Mouse (Mus musculus) adipocyte (in vitro differentiated cells): ENCODE results near the gene Lsp1.

Experiments used
- DNase-seq: peaks from one replicate; pipeline ENCODE4 v3.0.0-alpha.2; 2016; ENCODE audit warnings: low spot score

The Lsp1 gene

DNA sequence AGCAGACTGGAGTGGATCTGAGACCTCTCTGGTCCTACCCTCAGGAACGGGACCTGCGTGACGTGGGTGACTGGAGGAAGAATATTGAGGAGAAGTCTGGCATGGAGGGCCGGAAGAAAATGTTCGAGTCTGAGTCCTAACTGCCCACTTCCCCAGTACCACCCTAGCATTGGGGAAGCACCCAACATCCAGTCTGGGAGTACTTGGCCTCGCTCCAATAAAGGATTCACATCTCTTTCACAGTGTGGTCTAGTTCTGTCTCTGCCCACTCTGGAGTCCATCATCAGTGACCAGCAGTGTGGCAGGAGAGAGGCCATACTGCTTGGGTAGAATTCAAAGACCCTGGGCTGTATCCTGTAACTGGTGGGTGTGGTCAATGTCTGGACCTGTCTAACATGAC, 16.4 kb upstream of the Lsp1 start:
- no peak for DNase-seq

DNA sequence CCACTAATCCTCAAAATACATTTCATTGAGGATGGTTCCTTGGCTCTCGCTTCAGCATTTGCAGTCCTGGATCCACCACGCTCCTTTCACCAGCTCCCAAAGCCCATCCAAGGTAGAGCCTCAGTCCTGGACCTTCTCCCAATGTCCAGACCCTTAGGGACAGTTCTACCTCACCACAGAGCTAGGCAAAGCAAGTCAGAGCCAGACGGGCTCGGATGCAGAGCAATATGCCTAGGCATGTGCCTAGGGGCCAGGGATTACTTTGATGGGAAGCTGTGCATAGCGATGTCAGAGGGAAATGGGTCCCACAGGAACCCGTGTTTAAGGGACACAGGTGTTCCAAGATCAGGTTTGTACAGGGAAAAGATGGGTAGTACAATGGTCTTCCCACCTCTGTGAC, 15.3 kb upstream of the Lsp1 start:
- DNase-seq: no peak

DNA sequence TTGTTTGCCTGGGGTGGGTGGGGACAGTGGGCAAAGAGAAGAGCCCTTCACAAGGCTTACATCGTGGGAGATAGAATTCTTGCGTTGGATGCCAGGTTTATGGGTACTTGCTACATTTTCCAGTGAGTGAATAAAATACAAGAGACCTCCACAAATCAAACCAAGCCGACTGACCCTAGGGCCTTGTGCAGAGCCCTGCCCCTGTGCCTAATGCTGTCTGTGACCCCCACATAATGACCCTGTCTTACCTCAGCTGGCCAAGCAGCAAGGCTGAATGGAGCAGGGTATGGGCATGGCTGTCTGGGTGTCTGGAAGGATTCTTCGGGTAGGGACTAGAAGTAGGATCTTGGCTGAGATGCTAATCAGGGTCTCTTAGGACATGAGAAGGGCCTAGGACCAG, 14.3 kb upstream of the Lsp1 start:
- DNase-seq: no peak

DNA sequence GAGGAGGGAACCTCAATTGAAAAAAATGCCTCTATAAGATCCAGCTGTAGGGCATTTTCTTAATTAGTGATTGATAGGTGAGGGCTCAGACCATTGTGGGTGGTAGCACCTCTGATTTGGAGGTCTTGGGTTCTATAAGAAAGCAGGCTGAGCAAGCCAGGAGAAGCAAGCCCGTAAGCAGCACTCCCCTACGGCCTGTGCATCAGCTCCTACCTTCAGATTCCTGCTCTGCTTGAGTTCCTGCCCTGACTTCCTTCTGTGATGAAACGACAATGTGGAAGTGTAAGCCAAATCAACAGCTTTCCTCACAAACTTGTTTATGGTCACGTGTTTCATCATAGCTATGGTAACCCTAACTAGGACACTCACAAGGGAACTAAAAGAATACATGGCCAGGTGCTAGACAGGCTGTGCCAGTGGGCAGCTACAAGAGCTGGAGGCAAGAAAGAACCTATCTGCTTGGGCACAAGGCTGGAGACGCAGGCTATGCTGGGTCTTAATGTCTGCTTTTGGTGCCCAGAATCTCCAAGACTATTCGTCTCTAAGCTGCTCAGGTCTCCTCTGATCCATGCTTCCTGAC, 11.5 kb upstream of the Lsp1 start:
- no peak for DNase-seq

DNA sequence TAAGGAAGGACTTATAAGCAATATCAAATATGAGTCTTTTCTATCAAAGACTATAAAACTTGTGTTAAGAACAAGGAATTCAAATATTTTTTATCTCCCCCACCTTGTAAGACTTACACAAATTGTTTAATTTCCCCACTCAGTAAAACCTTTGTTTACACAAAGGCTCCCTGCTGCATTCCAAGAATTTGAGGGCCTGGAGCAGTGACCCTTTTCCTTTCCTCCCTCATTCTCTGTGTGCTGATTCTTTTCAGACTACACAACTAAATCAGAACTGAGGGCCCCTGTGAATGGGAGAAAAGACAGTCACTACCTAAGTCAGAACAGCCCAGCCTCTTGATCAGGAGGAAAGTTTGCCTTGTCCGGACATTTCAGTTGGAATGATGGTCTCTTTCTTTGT, 5.9 kb upstream of the Lsp1 start:
- DNase-seq: no peak

DNA sequence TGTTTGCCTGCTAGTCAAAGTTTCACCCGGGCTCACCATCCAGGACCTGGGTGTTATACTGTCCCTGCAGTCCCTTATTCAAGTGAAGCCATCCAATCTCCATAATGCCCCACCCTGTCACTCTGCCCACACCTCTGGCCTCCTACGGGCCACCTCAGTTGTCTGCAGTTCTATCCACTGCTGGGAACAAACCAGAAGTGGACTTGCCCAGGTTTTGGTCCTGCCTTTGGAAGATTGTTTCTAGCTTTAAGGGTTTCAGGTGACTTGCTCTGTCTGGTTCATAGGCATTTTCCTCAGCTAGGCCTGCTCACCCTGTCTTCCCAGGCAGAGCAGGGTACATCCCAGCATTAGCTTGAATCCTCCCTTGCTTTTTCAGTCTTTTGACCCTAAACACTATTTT, 5.4 kb upstream of the Lsp1 start:
- DNase-seq: no peak

DNA sequence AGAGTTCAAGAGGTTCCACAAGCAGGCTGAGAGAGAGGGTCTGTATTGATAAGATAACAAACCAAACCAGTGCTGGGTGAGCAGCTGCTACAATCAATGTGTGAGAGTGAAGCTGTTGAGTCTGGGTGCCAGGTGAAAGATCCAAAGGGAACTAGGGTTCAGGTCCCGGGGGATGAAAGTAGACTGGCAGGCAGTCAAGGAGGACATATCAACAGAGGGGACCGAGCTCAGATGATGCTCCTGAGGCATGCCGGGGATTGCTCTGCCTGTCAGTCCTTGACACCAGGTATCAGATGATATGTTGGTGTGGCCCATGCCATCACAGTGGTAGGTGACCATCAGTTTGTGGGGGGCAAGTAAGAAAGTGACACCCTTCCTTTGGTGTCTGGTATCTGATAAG, 3.8 kb upstream of the Lsp1 start:
- DNase-seq: no peak

DNA sequence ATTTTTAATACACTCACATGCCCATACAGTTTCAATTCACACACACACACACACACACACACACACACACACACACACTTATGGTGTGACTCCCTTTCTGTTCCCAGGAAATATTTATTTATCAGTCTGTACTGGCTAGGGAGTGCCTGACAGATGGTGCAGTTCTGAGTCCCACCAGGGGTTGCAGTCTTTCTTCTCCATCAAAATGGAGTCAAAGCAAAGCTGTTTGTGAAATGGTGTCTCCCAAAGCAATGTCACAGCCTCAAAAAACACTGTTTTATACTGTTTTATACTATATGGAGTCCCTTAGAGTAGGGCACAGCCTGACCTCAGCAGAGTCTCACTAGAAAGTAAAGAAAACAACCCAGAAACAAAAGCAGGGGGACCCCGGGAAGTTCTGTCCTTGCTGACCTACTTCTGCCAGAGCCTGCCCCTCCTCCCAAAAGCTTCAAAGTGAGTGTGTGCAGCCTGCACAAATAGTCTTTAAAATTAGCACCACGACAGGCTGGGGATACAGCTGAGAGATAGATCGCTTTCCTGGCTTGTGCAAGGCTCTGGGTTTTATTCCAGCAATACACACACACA, 3.3 kb upstream of the Lsp1 start:
- DNase-seq: no peak

DNA sequence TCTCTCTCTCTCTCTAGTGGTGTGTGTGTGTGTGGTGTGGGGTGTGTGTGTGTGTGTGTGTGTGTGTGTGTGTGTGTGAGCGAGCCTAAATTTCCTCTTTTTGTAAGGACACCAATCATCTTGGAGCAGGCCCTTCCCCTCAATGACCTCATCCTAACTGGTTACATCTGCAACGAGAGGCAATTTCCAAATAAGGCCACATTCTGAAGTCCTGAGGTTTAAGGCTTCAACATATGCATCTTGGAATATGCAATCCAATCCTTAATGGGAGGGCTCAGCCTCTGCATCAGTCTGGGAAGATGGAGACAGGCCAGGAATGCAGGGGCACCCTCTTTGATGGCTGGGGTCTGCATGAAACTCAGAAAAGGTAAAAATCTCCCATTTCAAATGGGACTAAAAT, 2.6 kb upstream of the Lsp1 start:
- DNase-seq: no peak

DNA sequence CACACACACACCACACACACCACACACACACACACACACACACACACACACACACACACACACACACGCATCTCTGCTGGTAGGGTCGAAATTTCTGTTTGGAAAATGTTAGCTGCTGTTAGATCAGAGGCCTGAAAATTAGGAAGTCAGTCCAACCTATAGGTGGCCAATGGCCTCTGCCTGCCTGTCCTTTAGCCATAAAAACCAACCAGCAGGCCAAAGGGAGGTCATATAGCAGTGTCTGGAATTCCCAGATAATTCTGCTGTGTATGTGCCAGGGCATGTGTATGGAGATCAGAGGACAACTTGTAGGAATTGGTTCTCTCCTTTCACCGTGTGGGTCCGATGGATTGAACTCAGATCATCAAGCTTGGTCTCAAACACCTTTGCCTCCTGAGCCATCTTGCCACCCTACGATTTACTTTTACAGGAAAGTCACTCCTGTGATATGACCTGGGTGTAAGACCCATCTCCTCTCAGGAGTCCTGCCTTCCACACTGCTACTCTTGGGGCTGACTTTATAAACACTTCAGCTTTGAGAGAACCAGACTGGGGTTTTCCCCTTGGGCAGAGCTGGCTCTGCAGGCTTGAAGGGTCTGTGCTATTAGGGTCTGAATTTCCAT, 1.8 kb upstream of the Lsp1 start:
- no peak for DNase-seq

DNA sequence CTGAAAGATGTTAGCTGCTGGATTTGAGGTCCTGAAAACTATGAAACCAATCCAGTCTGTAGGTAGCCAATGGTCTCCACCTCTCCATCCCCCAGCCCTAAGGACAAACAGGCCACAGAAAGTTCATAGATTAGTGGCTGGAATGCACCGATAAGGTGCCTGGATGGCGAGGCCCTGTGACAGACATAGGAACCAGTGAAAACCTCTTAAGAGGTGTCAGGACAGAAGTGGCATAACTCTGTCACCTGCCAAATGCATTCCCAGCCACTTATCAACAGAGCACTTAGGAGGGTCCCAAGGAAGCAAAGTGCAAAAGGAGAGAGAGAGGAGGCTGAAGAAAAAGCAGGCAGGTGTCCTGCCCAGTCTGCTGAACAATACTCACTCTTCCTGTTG, 1.3 kb upstream of the Lsp1 start:
- DNase-seq: no peak

DNA sequence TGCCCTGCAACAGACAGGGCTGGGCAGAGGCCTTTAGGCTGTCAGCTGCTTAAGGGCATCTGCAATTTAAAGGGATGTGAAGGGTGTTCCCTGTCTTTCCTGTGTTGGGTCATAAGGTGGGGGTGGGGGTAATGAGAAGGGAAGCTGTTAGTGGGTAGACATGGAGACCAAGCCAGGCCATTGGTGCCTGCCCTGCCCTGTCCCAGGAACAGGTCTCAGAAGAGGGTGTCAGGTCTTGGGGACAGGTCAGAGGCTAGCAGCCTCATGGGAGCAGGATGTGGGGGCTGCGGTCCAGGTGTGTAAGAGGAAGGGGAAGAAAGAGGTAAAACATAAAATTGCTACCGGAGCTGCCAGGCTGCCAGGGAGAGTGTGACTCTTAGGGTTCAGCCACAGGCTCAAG, 837 bp downstream of the Lsp1 start:
- no peak for DNase-seq

DNA sequence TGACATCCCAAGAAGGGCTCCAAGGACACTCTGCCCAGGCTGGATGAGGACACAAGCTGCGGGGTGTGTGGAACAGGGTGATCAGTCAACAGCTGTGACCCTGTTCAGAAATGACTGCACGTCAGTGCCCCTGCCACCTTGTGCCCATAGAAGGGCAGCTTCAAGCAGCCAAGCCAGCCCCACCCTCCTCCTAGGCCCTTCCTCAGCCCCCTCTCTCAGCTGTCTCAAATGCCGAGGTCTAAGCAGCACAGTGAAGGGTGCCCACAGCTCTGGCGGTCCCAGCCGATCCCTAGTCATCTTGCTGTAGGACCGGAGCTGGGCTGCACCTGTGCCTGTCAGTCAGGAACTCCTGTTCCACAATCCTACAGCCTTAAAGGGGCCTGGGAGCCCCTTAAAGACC, 1.6 kb downstream of the Lsp1 start:
- DNase-seq: no peak

DNA sequence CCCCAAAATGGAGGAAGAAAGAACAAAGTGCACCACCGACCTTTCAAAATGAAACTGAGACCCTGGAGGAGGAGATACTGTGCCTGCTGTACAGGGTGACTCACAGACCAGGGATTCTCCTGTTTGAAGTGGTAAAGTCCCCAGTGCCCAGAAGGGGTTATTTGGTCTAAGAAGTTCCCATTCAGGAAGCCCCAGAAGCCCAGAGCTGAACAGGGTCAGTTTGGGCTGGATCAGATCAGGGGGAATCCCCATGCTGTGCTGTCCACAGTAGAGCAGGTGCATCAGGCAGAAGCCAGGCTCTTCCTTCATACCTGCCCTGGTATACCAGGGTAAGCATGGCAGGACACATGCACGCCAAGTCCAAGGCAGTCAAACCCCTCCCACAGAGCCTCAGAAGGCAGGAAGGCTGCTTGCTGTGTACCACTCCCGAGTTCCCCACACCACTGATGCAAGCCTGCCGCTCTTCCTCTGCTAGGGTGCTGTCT, 2.0 kb downstream of the Lsp1 start:
- DNase-seq: no peak

DNA sequence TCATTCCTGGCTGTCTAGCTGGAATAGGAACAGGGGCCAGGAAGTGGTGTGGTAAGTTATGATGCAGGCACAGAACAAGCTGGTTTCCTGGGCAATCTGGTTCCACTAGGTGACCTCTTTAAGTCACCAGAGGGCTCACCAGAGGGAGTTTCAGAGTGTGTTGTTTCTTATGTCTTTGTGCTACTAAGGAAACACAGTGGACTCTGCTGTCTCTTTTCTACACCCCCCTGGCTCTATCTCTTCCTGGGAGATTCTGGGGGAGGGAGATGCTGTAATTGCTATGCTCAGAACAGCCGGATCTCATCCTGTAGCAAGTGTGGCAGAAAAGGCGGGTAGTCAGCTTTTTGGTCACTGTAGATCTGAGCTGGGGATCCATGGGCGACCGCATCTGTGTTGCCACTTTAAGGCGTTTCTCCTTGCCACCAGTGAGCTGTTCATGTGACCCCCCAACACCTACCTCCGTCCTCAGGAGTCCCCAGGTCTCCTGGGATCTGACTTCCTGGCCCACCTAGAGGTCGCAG, 9.6 kb downstream of the Lsp1 start:
- peak; percentile 21 for DNase-seq

DNA sequence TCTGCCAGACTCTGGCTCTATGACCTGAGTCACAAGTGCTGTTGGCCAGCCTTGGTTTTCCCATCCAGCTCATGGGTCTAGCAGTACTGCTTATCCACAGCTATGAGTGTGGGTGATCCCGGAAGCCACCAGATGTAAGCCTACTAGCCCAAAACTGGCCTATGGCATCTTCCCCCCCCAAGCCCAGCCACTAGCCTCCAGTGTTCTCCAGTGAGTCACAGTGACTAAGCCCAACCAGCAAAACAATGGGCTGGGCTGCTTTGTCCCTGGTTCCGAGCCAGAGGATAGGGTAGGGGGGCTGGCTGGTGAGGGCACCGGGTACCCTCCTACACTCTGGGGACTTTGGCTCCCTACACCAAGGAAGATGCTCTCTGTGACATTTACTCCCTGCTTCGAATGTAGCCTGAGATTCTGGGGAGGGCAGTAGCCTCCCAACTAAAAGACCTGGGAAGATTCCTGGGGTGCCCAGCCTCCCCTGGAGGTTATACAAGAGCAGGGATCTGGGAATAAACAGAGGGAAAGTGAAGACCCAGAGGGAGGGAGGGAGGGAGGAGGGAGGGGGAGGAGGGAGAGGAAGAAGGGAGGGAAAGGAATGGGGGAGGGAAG, 10.3 kb downstream of the Lsp1 start:
- DNase-seq: peak; percentile 79

DNA sequence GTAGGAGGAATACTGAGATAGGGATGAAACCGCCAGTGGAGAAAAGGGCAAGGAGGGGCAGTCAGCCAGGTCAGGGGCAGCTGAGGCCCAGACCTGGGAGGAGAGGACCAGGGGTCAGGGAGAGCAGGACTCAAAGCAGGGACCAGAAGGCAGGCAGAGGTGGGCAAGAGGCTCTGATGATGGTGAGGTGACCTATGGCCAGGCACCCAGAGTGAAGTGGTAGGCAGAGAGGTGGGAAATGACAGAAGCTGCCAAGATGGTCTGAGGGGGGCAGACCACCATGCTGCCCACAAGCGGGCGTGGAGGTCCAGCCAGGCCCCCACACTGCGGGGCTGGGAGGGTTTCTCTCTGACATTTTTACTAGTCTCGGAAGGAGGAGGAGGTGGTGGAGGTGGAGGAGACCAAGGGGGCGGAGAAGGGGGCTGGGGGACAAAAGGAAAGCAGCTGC, 10.8 kb downstream of the Lsp1 start:
- no peak for DNase-seq

DNA sequence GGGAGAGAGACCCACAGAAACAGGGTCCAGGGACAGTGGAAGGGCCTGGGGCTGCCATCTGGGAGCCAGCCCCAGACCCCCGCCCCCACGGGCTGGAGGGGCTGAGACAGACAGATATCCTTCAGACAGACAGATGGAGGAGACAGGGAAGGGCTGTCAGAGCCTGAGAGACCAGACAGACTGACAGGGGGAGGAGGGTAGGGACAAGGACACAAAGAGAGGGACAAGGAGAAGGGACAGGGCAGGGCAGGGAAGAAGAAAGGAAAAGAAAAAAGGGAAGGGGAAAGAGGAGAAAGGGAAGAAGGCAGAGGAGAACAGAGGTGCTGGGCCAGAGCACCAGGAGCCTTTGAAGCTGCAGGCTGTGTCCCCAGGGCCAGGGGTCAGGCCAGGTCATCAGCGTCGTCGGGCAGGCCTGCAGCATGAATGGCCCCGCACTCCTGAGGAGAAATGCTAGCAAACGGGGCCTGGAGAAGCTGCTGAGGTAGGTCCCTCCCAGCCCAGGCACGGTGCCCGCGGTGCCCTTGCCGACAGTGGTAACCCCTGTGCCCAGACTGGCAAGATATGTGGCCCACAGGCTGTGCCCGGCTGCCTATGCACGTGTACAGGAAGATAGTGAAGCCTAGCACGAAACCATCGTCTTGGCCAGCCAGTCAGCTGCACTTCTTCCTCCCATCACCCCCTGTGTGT, 11.4 kb downstream of the Lsp1 start:
- no peak for DNase-seq

DNA sequence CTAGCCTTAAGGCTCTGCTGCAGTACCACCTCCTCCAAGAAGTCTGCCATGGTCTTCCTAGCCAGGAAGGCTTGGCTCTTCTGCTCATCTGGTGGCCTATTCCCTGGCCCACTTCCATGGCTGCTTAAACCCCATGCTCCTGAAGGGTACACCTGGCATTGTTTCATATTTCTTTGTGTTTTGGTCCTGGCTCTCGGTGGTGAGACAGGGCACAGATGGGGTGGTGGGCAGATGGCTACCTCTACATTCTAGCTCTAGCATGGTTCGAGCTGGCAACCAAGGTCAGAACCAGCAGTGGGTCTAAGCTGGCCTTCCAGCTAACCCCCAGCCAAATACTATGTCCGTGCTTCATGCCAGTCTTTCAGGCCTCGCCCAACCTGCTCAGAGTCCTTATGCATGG, 12.3 kb downstream of the Lsp1 start:
- no peak for DNase-seq

DNA sequence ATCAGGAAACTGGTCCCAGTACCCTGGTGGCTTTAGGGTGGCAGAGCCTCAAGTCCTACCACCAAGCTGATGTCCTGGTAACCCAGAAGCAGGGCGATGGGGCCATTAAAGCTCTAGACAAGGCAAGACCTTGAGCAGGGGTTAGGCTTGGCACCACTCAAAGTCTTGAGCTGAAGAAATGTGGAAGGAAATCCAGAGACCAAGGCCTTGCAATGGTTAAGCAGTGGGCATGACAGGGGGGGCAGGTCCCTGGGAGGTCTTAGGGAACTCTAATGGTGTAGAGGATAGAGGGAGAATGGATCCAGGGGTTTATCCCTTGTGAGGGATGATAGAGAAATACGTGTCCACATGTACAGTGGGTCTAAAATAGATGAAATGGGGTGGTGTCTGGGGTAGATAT, 12.9 kb downstream of the Lsp1 start:
- DNase-seq: no peak

DNA sequence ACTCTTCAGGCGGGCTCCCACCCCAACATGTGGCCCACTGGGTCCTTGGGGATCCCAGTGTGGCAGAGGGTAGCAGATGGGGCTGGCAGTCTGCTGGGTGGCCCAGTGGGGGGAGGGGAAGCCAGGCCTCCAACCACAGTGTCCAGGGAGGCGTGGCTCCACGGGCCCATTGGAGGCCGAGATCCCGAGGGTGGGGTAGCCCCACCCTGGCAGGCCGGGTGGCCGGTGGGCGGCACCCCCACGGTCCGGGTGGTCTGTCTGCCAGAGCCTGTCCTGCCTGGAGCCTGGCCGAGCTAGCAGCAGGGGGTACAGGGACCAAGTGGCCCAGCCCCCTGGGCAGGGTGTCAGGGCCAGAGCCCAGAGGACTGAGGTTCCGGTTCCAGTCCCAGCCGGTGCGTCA, 14.2 kb downstream of the Lsp1 start:
- DNase-seq: no peak

DNA sequence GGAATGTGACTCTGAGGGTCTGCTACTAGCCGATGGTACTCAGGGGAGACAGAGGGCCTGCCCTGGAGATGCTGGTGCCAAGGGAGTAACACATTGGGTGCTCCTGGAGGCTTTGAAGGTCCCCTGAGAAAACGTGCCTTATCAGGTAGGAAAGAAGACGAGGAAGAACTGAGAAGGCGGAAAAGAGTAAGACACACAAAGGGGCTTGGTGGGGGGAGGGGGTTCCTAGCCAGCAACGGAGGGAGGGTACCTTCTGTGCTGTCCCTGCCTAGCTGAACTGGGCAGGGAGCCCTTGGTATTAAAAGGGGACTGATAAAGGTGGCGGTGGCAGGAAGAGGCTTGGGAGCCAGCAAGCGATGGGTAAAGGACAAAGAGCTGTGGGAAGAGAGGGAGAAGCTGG, 15.0 kb downstream of the Lsp1 start:
- no peak for DNase-seq

DNA sequence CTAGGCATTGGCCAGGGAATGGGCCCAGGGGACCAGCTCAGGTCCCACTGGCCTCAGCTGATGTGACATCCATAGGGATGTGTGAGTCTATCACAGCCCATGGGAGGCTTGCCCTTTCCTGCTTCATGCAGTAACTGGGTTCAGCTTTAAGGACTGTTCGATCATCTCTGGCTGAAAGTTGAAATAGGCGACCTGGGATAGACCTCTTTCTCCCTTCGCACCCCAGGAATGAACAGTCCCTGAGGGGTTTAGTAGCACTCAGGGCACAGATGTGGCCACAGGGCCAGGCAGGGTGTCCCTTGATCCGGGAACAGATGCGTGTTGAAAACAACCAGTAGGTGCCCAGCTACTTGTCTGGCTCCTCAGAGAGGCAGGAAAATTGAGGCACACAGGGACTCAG, 15.7 kb downstream of the Lsp1 start:
- no peak for DNase-seq
